Mouse (Mus musculus) lung, postnatal 4 days (tissue): ENCODE data around the gene Mup15.
"Not testable (repeated sequence)": the region's sequence is repeated elsewhere in the genome, so short reads cannot be mapped to it uniquely, and the experiment has no call there.

Experiments
- DNase-seq, 2 experiments: peaks; one replicate each; pipeline ENCODE4 v3.0.0; 2021

Mup15 gene

DNA sequence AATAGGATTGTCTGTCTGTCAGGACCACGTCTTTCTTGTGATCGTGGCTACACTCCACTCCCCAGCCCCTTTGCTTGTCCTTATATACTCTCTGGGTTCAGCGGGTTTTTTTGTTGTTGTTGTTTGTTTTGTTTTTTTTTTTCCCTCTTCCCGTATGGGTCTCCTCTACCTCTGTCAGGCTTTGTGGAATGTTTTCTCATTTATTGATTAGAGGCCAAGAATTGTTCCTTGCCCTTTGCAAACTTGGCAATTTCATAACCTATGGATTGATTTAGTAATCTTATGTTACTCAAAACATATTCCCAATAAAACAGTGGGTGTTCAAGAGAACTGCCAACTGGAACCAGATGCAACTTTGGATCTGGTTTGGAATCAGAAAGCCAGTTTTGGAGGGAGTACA is at the start of gene Mup15:
Mup15 (minus strand) TSS at position 101 of the 400 bp plus-strand sequence.
- not testable (repeated sequence) for DNase-seq
